Mouse (Mus musculus) brain, embryonic 14.5 days (tissue): ENCODE results near the gene Pofut2.

Source experiments
- CTCF ChIP-seq: fragments of 200-500 bp; IDR thresholded peaks from 2 replicates; pipeline ENCODE4 v1.5.1; 2012; ENCODE audit warnings: inconsistent platforms, mild to moderate bottlenecking, moderate library complexity, borderline replicate concordance; ENCODE audit not compliant: insufficient read depth, insufficient read length; ENCODE audit errors: extremely low read depth
- POLR2A ChIP-seq: fragments of 200-500 bp; IDR thresholded peaks from 2 replicates; pipeline ENCODE4 v1.6.1; 2012; ENCODE audit warnings: mild to moderate bottlenecking, inconsistent platforms, borderline replicate concordance; ENCODE audit not compliant: poor library complexity, insufficient read depth, insufficient read length, severe bottlenecking; ENCODE audit errors: extremely low read depth

GRCm38 (mm10) chr10:77219411-77220025 lies 39.5 kb upstream of the Pofut2 start:
- TF ChIP-seq CTCF (no peak), POLR2A (no peak)
